Mouse (Mus musculus) ES-E14 (cell line): Measurements from ENCODE around the gene Zbtb5.
A peak's percentile ranks its signal among the peaks of the same experiment; 100 is the strongest.

ENCODE experiments used
- HCFC1 ChIP-seq: IDR thresholded peaks from 2 replicates; pipeline ENCODE4 v1.6.1; 2012; ENCODE audit warnings: low read length, inconsistent platforms, borderline replicate concordance; ENCODE audit not compliant: insufficient read depth
- MAFK ChIP-seq: IDR thresholded peaks from 2 replicates; pipeline ENCODE4 v1.6.1; 2014; ENCODE audit warnings: mild to moderate bottlenecking, low read depth, low read length, inconsistent platforms; ENCODE audit not compliant: insufficient read depth
- ZC3H11A ChIP-seq: IDR thresholded peaks from 2 replicates; pipeline ENCODE4 v1.6.1; 2012; ENCODE audit warnings: low read depth, mild to moderate bottlenecking, inconsistent platforms, low read length, borderline replicate concordance
- ZNF384 ChIP-seq: IDR thresholded peaks from 2 replicates; pipeline ENCODE4 v1.6.1; 2012; ENCODE audit warnings: low read depth, low read length, inconsistent platforms

DNA sequence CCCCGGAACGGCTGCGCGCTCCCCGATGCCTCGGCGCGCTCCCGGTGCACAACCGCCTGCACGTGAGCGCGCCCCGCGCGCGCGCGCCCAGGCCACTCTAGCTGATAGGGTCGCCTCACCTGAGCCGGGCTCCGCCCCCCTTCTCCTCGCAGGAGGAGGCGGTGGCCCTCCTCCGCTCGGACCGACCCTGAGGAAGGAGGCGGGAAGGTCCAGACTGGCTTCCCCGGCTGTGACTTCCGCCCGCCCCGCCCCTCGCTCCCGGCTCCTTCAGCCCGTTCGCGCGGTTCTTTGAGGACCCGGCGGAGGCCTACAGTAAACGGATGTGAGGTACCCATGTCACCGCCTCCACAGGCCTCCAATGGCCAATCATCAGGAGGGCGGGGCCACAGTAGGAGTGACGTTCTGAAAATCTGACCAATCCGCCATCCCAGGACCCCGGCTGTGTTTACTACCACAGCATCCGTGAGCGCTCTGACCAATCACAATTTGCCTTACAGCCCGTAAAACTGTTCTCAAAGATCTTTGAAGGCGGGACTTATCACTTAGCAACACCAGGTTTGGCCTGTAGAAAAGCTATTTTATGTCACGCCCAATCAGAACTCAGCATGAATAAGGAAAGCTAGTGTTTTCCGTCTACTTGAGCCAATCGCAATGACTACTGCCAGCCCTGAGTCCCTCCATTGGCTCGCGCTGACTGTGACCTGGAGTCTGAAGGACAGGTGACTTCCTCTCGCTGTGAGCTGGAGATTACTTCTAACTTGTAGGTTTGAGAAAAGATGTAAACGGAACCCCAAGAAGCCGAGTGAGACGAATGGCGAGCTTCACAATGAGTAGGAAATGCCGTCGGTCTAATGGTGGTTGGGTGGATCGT lies at the start of gene Zbtb5:
- TF ChIP-seq HCFC1: 0 out of 2 replicates have a peak, but pooled peaks have one; percentile 45
- TF ChIP-seq MAFK: no peak
- TF ChIP-seq ZC3H11A: no peak
- no peak for TF ChIP-seq ZNF384
